Mouse (Mus musculus) embryonic facial prominence, embryonic 12.5 days (tissue): ENCODE data around the gene Clhc1. TPM values are rescaled to one million over a fixed set of nuclear protein-coding genes. Genes with fewer than 3 reads are reported as not detected.
A peak's percentile ranks its signal among the peaks of the same experiment; 100 is the strongest.
"Not testable (repeated sequence)": the region's sequence is repeated elsewhere in the genome, so short reads cannot be mapped to it uniquely, and the experiment has no call there.

ENCODE experiments used
- ATAC-seq: fragments of 200-750 bp; cut with Nextera tagmentation; 2 replicates; pipeline ENCODE4 v1.8.0; 2017; ENCODE audit not compliant: insufficient number of reproducible peaks, insufficient read depth, low FRiP score, low TSS enrichment
- H3K27ac ChIP-seq: fragments of 300-500 bp; sonication (generic); 2 replicates; pipeline ENCODE4 v1.5.1; 2016; ENCODE audit warnings: mild to moderate bottlenecking
- H3K27me3 ChIP-seq: fragments of 300-500 bp; sonication (generic); 2 replicates; pipeline ENCODE4 v1.6.1; 2016; ENCODE audit warnings: mild to moderate bottlenecking, moderate library complexity
- H3K36me3 ChIP-seq: fragments of 300-500 bp; sonication (generic); 2 replicates; pipeline ENCODE4 v1.6.1; 2016; ENCODE audit warnings: mild to moderate bottlenecking
- H3K4me1 ChIP-seq: fragments of 300-500 bp; sonication (generic); 2 replicates; pipeline ENCODE4 v1.6.1; 2016
- H3K4me2 ChIP-seq: fragments of 300-500 bp; sonication (generic); replicated peaks from 2 replicates; pipeline ENCODE4 v1.6.1; 2016; ENCODE audit warnings: mild to moderate bottlenecking, moderate library complexity
- H3K4me3 ChIP-seq: fragments of 300-500 bp; sonication (generic); 2 replicates; pipeline ENCODE4 v1.5.1; 2016; ENCODE audit warnings: mild to moderate bottlenecking
- H3K9ac ChIP-seq: fragments of 300-500 bp; sonication (generic); 2 replicates; pipeline ENCODE4 v1.6.1; 2016; ENCODE audit warnings: mild to moderate bottlenecking, moderate library complexity
- H3K9me3 ChIP-seq: fragments of 300-500 bp; sonication (generic); 2 replicates; pipeline ENCODE4 v1.6.1; 2016; ENCODE audit warnings: mild to moderate bottlenecking, moderate library complexity
- WGBS: fragments of 180-500 bp; shearing (Covaris S2); methylation state at CpG from one replicate; pipeline ENCODE4 v1.1.7; 2016; 5-methylcytosine and 5-hydroxymethylcytosine counted together
- polyA plus RNA-seq: library from polyadenylated mRNA; unstranded; fragments of >200 nt; fragmentation: Nextera tagmentation; extraction: Ambion mirVana; gene quantifications from 2 replicates; pipeline ENCODE4 v1.2.1, GENCODE M21; 2016

Gene Clhc1
- polyA plus RNA-seq, 1 experiment from 2014 or later, result 0.19 TPM

DNA sequence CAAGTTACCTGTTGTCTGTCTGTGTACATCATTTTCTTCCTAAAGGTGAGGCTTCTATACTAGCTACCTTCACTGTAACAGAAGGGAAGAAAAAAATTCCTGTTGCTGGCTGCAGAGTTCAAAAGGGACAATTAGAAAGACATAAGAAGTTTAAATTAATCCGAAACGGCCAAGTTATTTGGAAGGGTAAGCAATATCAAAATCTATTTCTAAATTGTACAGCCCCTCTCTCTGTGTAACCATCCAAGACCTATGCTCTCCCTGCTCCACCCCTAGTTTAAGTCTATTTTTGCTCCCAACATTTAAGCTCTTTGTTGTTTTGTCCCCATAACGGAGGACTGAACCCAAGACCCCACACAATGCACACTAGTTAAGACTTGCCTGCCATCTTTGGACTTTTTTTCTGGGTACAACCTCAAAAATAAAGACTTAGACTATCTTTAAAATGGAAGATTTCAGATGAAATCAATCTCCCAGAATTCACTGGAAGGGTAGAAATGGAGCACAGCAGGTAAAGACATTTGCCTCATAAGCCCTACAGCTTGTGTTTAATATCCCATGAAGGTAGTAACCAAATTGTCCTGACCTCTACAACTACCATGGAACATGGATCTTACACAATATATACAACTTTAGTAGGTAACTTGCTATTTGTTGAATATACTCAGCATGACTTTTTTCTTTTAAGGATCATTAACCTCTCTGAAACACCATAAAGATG is 3.4 kb upstream of the Clhc1 start:
- H3K27ac ChIP-seq, result no peak overlapping the region
- H3K9me3 ChIP-seq, result no peaks in the 10 kb centered on the region
- H3K36me3 ChIP-seq, result peaks cover 32% of the 10 kb centered on the region
- 85% methylated on average over 3 of the region's 3 CpGs for WGBS
- H3K4me2 ChIP-seq, result no peak overlapping the region
- no peak overlapping the region for H3K4me3 ChIP-seq
- no peaks in the 10 kb centered on the region for H3K27me3 ChIP-seq
- no peak overlapping the region for H3K9ac ChIP-seq
- H3K4me1 ChIP-seq, result peaks cover 8% of the 10 kb centered on the region; the same call in 1 of the 2 replicates
- no peak for ATAC-seq

DNA sequence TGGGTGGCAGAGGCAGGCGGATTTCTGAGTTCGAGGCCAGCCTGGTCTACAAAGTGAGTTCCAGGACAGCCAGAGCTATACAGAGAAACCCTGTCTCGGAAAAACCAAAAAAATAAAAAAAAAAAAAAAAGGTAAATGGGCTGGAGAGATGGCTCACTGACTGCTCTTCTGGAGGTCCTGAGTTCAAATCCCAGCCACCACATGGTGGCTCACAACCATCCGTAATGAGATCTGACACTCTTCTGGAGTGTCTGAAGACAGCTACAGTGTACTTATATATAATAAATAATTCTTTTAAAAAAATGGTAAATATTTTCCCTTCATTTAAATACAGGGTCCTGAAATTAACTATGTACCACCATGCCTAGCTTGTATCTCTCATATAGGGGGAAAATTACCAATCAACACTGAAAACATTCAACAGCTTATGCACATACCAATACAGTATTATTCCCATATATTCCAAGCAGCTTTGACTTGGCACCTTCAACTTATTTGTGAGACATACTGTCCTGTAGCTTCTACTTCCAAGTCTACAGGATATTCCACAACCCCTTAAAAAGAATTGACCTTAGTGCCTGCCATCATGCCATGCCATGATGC is 2.5 kb upstream of the Clhc1 start:
- not testable (repeated sequence) for H3K9me3 ChIP-seq, H3K27ac ChIP-seq, H3K4me1 ChIP-seq, ATAC-seq, H3K4me3 ChIP-seq, H3K4me2 ChIP-seq, H3K9ac ChIP-seq, H3K27me3 ChIP-seq
- peaks cover 30% of the 10 kb centered on the region for H3K36me3 ChIP-seq
- WGBS, result 83% methylated on average over 4 of the region's 4 CpGs

DNA sequence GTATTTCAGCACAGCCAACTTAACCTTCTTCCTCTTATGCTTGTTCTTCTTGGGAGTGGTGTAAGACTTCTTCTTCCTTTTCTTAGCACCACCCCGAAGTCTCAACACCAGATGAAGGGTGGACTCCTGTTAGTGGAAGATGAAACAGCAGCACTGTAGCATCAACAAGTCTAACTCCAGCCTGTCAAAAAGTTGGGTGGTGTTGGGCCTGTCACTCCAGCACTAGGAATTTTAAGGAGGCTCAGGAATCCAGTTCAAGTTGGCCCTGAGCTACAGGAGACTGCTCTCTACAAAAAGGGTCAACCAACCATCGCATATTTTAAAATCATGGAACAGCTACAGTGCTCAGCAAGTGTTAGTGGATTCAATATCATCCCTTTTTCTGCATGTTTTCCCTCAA is 1.5 kb upstream of the Clhc1 start:
- H3K27me3 ChIP-seq, ATAC-seq, H3K4me1 ChIP-seq, H3K27ac ChIP-seq, H3K9me3 ChIP-seq: not testable (repeated sequence)
- Histone ChIP-seq H3K9ac (peak overlapping the region; percentile 93), H3K4me3 (peak overlapping the region; percentile 80), H3K36me3 (peaks cover 30% of the 10 kb centered on the region), H3K4me2 (peak overlapping the region; percentile 60)
- whole genome bisulfite sequencing, result 96% methylated on average over 2 of the region's 2 CpGs

DNA sequence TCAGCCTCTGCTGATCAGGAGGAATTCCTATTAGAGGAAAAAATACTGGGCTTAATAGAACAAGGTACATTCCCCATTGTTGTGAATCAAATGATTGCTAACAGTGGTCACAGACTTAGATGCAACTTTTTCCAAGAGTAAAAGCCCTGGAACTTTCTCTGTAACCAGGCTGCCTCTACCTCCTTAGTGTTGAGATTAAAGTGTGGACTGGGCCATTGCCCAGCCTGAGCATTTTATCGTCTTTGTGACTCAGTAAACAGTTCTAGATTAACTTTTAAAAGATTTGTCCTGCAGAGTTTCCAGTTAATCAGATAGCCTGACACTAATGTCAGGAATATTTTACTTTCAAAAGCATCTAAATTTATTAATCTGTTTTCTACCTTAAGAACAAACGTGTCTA is 988 bp upstream of the Clhc1 start:
- peak overlapping the region; percentile 50; the same call in 1 of the 2 replicates for H3K27ac ChIP-seq
- peaks cover 30% of the 10 kb centered on the region for H3K36me3 ChIP-seq
- H3K4me3 ChIP-seq, result peak overlapping the region; percentile 80
- WGBS, result 21% methylated on average over 2 of the region's 2 CpGs
- H3K4me2 ChIP-seq, result peak overlapping the region; percentile 60
- no peak for ATAC-seq
- H3K27me3 ChIP-seq, result no peaks in the 10 kb centered on the region
- H3K4me1 ChIP-seq, result peaks cover 8% of the 10 kb centered on the region; the same call in 1 of the 2 replicates
- H3K9ac ChIP-seq, result peak overlapping the region; percentile 93
- H3K9me3 ChIP-seq, result no peaks in the 10 kb centered on the region

DNA sequence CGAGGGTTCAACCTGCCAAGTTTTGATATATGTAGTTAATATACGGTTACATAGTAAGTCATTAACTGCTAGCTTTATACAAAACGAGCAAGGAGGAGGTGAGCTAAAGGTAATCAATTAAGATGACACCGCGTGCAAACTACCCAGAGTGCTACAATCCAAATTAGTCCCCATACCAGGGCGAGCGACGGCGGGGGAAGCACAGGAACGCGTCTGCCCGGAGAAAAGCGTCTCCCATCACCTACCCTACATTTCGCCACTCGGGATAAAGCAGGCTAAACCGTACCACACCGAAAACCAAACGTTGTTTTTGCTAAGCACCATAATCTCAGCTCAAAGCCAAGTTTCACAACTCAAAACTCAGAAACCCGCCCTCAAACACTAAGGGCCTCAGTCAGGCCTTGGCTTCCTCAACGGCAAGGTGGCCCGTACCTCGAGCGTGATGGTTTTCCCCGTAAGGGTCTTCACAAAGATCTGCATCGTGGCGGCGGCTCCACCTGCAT is 450 bp upstream of the Clhc1 start:
- Histone ChIP-seq H3K4me1 (peaks cover 8% of the 10 kb centered on the region; the same call in 1 of the 2 replicates), H3K4me3 (peak overlapping the region; percentile 80), H3K4me2 (peak overlapping the region; percentile 60), H3K9me3 (no peaks in the 10 kb centered on the region), H3K27me3 (no peaks in the 10 kb centered on the region), H3K27ac (peak overlapping the region; percentile 83), H3K36me3 (peaks cover 28% of the 10 kb centered on the region), H3K9ac (peak overlapping the region; percentile 93)
- 1% methylated on average over 27 of the region's 27 CpGs for WGBS
- no peak for ATAC-seq

DNA sequence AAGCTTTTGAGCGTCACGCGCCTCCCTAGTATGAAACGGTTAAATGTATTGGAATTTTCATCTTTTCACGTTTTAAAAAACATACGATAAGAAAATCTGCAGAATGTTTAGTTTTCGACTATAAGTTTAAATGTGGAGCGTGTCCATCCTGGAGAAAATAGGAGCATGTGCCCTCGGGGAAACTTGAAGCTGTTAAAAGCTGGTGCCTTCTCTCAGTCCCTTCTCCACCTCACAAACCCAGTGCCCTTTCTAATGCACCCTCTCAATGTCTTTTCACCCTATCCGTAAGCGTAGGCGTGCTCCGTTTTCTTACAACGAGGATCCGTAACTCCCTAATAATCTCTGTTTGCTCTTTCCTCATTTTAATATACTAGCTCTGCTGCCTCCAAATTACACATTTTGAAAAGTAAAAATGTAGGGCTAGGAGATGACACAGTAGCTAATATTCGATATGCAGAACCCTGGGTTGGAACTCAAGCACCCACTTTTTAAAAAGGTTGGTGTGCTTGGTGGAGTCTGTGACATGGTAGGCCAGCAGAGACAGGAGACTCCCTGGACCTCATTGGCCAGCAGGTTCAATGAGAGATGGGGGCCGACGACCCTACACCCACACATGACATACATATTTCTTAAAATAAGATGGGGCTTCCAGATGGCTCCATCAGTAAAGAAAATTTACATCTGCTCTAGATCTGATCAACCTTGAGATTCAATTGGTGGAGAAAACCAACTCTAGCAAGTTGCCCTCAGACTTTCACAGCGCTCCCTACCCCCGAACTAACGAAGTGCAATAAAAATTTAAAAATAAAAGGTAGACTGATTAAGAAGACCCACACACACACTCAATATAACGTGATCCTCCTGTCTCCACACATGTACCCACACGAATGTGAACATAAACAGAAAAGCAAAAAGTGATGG is 1.0 kb downstream of the Clhc1 start:
- Histone ChIP-seq H3K4me3 (peak overlapping the region; percentile 80), H3K9ac (peak overlapping the region; percentile 93), H3K27me3 (no peaks in the 10 kb centered on the region), H3K4me1 (peaks cover 8% of the 10 kb centered on the region; the same call in 1 of the 2 replicates), H3K4me2 (peak overlapping the region; percentile 60), H3K36me3 (peaks cover 26% of the 10 kb centered on the region), H3K9me3 (no peaks in the 10 kb centered on the region), H3K27ac (no peak overlapping the region)
- WGBS, result 27% methylated on average over 23 of the region's 23 CpGs
- no peak for ATAC-seq

DNA sequence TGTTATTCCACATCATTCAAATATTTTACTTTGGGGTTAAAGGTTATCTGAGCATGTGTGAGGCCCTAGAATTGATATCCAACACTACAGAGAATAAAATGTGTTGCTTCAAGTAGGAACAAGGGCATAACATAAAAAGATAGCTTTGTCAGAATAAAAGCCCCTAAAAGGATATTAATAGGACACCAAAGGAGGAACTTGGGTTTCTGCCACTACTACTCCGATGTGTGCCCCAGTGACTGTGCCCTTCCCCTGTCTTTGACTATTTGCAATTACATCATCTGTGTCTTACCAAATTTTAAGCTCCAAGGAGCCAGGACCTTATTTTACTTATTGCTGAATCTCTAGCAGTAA is 1.7 kb downstream of the Clhc1 start:
- ATAC-seq, result no peak
- peaks cover 8% of the 10 kb centered on the region; the same call in 1 of the 2 replicates for H3K4me1 ChIP-seq
- H3K9me3 ChIP-seq, result no peaks in the 10 kb centered on the region
- H3K36me3 ChIP-seq, result peaks cover 20% of the 10 kb centered on the region
- 94% methylated on average over 1 of the region's 1 CpGs for WGBS
- H3K27ac ChIP-seq, result no peak overlapping the region
- no peak overlapping the region for H3K4me2 ChIP-seq
- no peaks in the 10 kb centered on the region for H3K27me3 ChIP-seq
- H3K9ac ChIP-seq, result no peak overlapping the region
- no peak overlapping the region for H3K4me3 ChIP-seq

DNA sequence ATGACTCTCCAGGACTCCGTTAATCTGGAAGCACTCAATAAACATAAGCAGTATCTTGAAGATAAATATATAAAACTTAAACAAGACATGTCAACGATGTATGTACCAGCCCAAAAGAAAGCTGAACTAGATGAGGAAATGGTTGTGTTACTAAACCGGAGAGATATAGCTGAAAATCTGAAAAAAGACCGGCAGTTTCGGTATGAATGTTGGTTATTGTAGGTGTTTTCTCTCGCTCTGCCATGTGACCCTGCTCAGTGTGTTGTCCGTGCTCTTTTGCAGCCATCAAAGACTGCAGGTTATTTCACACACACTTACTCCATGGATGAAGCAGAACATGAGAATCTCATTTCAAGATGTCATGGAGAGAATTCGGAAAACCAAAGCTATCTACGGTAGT is 12.7 kb downstream of the Clhc1 start:
- no peak overlapping the region for H3K4me3 ChIP-seq
- H3K27me3 ChIP-seq, result no peaks in the 10 kb centered on the region
- no peaks in the 10 kb centered on the region for H3K9me3 ChIP-seq
- no peak overlapping the region for H3K4me2 ChIP-seq
- H3K36me3 ChIP-seq, result no peaks in the 10 kb centered on the region
- H3K4me1 ChIP-seq, result no peaks in the 10 kb centered on the region
- ATAC-seq, result no peak
- WGBS, result 87% methylated on average over 9 of the region's 9 CpGs
- H3K9ac ChIP-seq, result no peak overlapping the region
- no peak overlapping the region for H3K27ac ChIP-seq

DNA sequence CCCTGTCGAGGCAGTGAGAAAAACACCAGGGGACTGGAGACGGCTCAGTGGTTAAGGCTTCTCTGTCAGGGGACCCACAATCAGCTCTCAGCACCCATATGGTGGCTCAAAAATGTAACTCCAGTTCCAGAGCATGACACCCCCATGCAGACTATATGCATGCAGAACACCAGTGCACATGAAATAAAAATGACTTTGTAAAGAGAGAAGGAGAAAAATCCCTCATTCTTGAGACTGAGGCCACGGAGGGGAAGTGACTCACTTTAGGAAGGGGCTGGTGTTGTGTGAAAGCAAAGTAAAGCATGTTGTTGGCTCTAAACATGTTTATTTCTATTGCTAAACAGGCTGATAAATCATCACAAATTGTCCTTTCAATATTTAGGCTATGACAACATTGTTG is 13.2 kb downstream of the Clhc1 start:
- Histone ChIP-seq H3K36me3 (no peaks in the 10 kb centered on the region), H3K9ac (no peak overlapping the region), H3K4me3 (no peak overlapping the region), H3K4me2 (no peak overlapping the region), H3K4me1 (no peaks in the 10 kb centered on the region), H3K27me3 (no peaks in the 10 kb centered on the region), H3K27ac (no peak overlapping the region), H3K9me3 (no peaks in the 10 kb centered on the region)
- ATAC-seq, result no peak
- whole genome bisulfite sequencing, result 81% methylated on average over 3 of the region's 3 CpGs

DNA sequence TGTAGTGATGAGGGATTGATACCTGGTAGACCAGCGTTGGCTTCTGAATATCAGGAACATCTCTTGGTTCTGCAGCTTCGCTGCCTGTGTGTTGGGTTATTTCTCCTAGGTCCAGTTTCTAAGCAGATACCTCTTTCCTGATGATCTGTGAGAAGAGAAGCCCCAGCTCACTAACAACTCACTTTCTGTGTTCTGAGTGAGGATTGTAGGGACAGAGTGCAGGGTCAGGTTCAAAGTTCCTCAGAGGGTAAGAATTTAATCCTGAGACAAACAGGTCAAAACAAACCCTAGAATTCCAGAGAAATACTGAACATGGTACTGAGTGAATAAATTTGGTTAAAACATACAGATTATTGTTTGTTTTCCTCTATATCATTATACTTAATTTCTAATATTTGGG is 15.7 kb downstream of the Clhc1 start:
- Histone ChIP-seq H3K36me3 (no peaks in the 10 kb centered on the region), H3K27me3 (no peaks in the 10 kb centered on the region), H3K9me3 (no peaks in the 10 kb centered on the region), H3K27ac (no peak overlapping the region), H3K9ac (no peak overlapping the region), H3K4me2 (no peak overlapping the region), H3K4me3 (no peak overlapping the region), H3K4me1 (no peaks in the 10 kb centered on the region)
- WGBS, result 88% methylated on average over 2 of the region's 2 CpGs
- ATAC-seq, result no peak

DNA sequence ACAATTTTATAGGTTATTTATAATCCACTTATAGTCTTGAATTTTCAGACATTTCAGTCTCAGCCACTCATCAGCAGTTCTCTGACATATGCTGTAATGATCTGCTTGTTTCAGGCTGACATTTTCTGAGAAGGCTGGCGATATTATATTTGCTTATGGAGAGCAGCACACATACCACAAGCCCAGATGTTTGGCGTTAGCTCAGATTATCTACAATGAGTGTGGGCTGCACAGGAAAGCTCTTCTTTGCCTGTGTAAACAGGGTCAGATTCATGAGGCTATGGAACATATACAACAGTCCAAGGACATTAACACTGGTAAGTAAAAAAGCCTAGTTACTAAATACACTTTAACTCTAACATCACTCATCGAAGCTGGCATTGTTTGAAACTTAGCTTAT is 23.8 kb downstream of the Clhc1 start:
- no peaks in the 10 kb centered on the region for H3K36me3 ChIP-seq
- no peaks in the 10 kb centered on the region for H3K27me3 ChIP-seq
- H3K9ac ChIP-seq, result no peak overlapping the region
- no peak for ATAC-seq
- H3K9me3 ChIP-seq, result no peaks in the 10 kb centered on the region
- H3K27ac ChIP-seq, result no peak overlapping the region
- H3K4me3 ChIP-seq, result no peak overlapping the region
- WGBS, result 42% methylated on average over 3 of the region's 3 CpGs
- no peak overlapping the region for H3K4me2 ChIP-seq
- H3K4me1 ChIP-seq, result no peaks in the 10 kb centered on the region
